Mouse (Mus musculus) erythroblast, embryonic 14.5 days (primary cell): ENCODE results near the gene Ddost. TPM values are rescaled to one million over a fixed set of nuclear protein-coding genes. Genes with fewer than 3 reads are reported as not detected.
"Not testable (repeated sequence)": the region's sequence is repeated elsewhere in the genome, so short reads cannot be mapped to it uniquely, and the experiment has no call there.

Experiments
- H3K27me3 ChIP-seq: 2 replicates; pipeline ENCODE4 v1.6.1; 2012; ENCODE audit warnings: inconsistent platforms; ENCODE audit not compliant: control insufficient read depth
- H3K36me3 ChIP-seq: 2 replicates; pipeline ENCODE4 v1.6.1; 2012; ENCODE audit warnings: mild to moderate bottlenecking, inconsistent platforms; ENCODE audit not compliant: control insufficient read depth
- H3K4me1 ChIP-seq: 2 replicates; pipeline ENCODE4 v1.6.1; 2012; ENCODE audit warnings: inconsistent platforms; ENCODE audit not compliant: control insufficient read depth
- H3K4me3 ChIP-seq: replicated peaks from 2 replicates; pipeline ENCODE3; 2012; ENCODE audit warnings: moderate library complexity, mild to moderate bottlenecking, inconsistent platforms
- H3K9me3 ChIP-seq: 2 replicates; pipeline ENCODE4 v1.6.1; 2012; ENCODE audit warnings: low read length, inconsistent platforms, mixed read lengths; ENCODE audit not compliant: control insufficient read depth
- GATA1 ChIP-seq: IDR thresholded peaks from 2 replicates; pipeline ENCODE4 v1.6.1; 2012; ENCODE audit warnings: low read length, inconsistent platforms, mixed read lengths
- TAL1 ChIP-seq: IDR thresholded peaks from 3 replicates; pipeline ENCODE4 v1.6.1; 2012; ENCODE audit warnings: low read length, inconsistent platforms, mixed read lengths
- polyA plus RNA-seq: library from polyadenylated mRNA; stranded (reverse); fragments of >175 nt; gene quantifications from 2 replicates; pipeline ENCODE4 v1.2.3, GENCODE M21; 2012

Ddost gene
- polyA plus RNA-seq, 1 experiment = 6.5 TPM

GRCm38 (mm10) chr4:138318509-138319266 lies 14.2 kb downstream of the Ddost start:
- Histone ChIP-seq H3K36me3 (peaks cover 28% of the 10 kb centered on the region), H3K27me3 (no peaks in the 10 kb centered on the region), H3K4me3 (no peak overlapping the region), H3K9me3 (peaks cover 2% of the 10 kb centered on the region; the same call in 1 of the 2 replicates), H3K4me1 (peaks cover 8% of the 10 kb centered on the region)
- TF ChIP-seq GATA1 = no peak
- no peak for TF ChIP-seq TAL1

GRCm38 (mm10) chr4:138319508-138319907 lies 15.0 kb downstream of the Ddost start:
- peaks cover 2% of the 10 kb centered on the region; the same call in 1 of the 2 replicates for H3K9me3 ChIP-seq
- no peaks in the 10 kb centered on the region for H3K27me3 ChIP-seq
- H3K4me3 ChIP-seq = no peak overlapping the region
- H3K36me3 ChIP-seq = peaks cover 20% of the 10 kb centered on the region
- peaks cover 8% of the 10 kb centered on the region for H3K4me1 ChIP-seq
- TF ChIP-seq GATA1 (no peak), TAL1 (no peak)

- H3K9me3 ChIP-seq = peaks cover 2% of the 10 kb centered on the region; the same call in 1 of the 2 replicates
- peaks cover 16% of the 10 kb centered on the region for H3K36me3 ChIP-seq
- H3K4me3 ChIP-seq = no peak overlapping the region
- no peaks in the 10 kb centered on the region for H3K27me3 ChIP-seq
- peaks cover 15% of the 10 kb centered on the region for H3K4me1 ChIP-seq
- no peak for TF ChIP-seq TAL1
These were observed 16.2 kb downstream of the Ddost start for GRCm38 (mm10) chr4:138320711-138321110.

GRCm38 (mm10) chr4:138321488-138321887 lies 17.0 kb downstream of the Ddost start:
- no peak for TF ChIP-seq GATA1
- TF ChIP-seq TAL1 = no peak
- H3K4me1 ChIP-seq = peaks cover 23% of the 10 kb centered on the region
- H3K9me3 ChIP-seq = peaks cover under 1% of the 10 kb centered on the region; the same call in 1 of the 2 replicates
- H3K36me3 ChIP-seq = peaks cover 11% of the 10 kb centered on the region; the same call in 1 of the 2 replicates
- H3K27me3 ChIP-seq = no peaks in the 10 kb centered on the region
- no peak overlapping the region for H3K4me3 ChIP-seq

- no peaks in the 10 kb centered on the region for H3K9me3 ChIP-seq
- H3K4me1 ChIP-seq = peaks cover 24% of the 10 kb centered on the region
- TF ChIP-seq GATA1 (no peak), TAL1 (no peak)
- peaks cover 3% of the 10 kb centered on the region; the same call in 1 of the 2 replicates for H3K36me3 ChIP-seq
- no peaks in the 10 kb centered on the region for H3K27me3 ChIP-seq
- no peak overlapping the region for H3K4me3 ChIP-seq
These were observed 18.2 kb downstream of the Ddost start for GRCm38 (mm10) chr4:138322692-138323091.

- TF ChIP-seq GATA1 (no peak), TAL1 (no peak)
- H3K36me3 ChIP-seq = no peaks in the 10 kb centered on the region
- no peak overlapping the region for H3K4me3 ChIP-seq
These were observed 19.2 kb downstream of the Ddost start for GRCm38 (mm10) chr4:138323753-138324152.

GRCm38 (mm10) chr4:138324451-138324850 lies 19.9 kb downstream of the Ddost start:
- TF ChIP-seq TAL1 = no peak
- TF ChIP-seq GATA1 = no peak

More at GRCm38 (mm10) chr4:138323753-138324152, 19.2 kb downstream of the Ddost start:
- Histone ChIP-seq H3K4me1 (peaks cover 22% of the 10 kb centered on the region), H3K27me3 (no peaks in the 10 kb centered on the region; the same call in 1 of the 2 replicates), H3K9me3 (peaks cover 7% of the 10 kb centered on the region; the same call in 1 of the 2 replicates)

GRCm38 (mm10) chr4:138325466-138326076 lies 21.0 kb downstream of the Ddost start:
- Histone ChIP-seq H3K4me3 (peak overlapping the region; percentile 93), H3K9me3 (peaks cover 7% of the 10 kb centered on the region; the same call in 1 of the 2 replicates), H3K27me3 (peaks cover 6% of the 10 kb centered on the region), H3K36me3 (no peaks in the 10 kb centered on the region), H3K4me1 (peaks cover 18% of the 10 kb centered on the region)
- TF ChIP-seq TAL1 (no peak), GATA1 (no peak)

More at GRCm38 (mm10) chr4:138324451-138324850, 19.9 kb downstream of the Ddost start:
- H3K36me3 ChIP-seq = no peaks in the 10 kb centered on the region
- peaks cover 7% of the 10 kb centered on the region; the same call in 1 of the 2 replicates for H3K9me3 ChIP-seq
- no peak overlapping the region for H3K4me3 ChIP-seq
- H3K27me3 ChIP-seq = no peaks in the 10 kb centered on the region; the same call in 1 of the 2 replicates
- peaks cover 18% of the 10 kb centered on the region for H3K4me1 ChIP-seq

GRCm38 (mm10) chr4:138326077-138326695 lies 21.7 kb downstream of the Ddost start, which contains the start of gene Pink1:
Gene Pink1 (minus strand): TSS chr4:138326307.
- Histone ChIP-seq H3K4me1 (peaks cover 16% of the 10 kb centered on the region), H3K27me3 (peaks cover 12% of the 10 kb centered on the region), H3K36me3 (no peaks in the 10 kb centered on the region), H3K4me3 (peak within 1 kb of the TSS; percentile 93), H3K9me3 (peaks cover 7% of the 10 kb centered on the region; the same call in 1 of the 2 replicates)
- TF ChIP-seq GATA1 = no peak
- TF ChIP-seq TAL1 = no peak

GRCm38 (mm10) chr4:138327155-138327554 lies 22.6 kb downstream of the Ddost start:
- peaks cover 16% of the 10 kb centered on the region for H3K4me1 ChIP-seq
- not testable (repeated sequence) for H3K9me3 ChIP-seq, H3K4me3 ChIP-seq, H3K36me3 ChIP-seq
- peaks cover 19% of the 10 kb centered on the region for H3K27me3 ChIP-seq
